Mouse (Mus musculus) A20 (cell line): Measurements from ENCODE around the gene U2af2.

ENCODE experiments used
- DNase-seq: peaks from one replicate; pipeline ENCODE4 v3.0.0-alpha.2; 2011; ENCODE audit warnings: low read depth, low spot score

The U2af2 gene

GRCm38 (mm10) chr7:5109301-5109700 lies 47.4 kb downstream of the U2af2 start:
- DNase-seq, result no peak

GRCm38 (mm10) chr7:5112701-5113100 lies 50.8 kb downstream of the U2af2 start:
- no peak for DNase-seq

- no peak for DNase-seq
Measured at GRCm38 (mm10) chr7:5116850-5117249, 54.9 kb downstream of the U2af2 start, which contains the start of gene Rfpl4. Gene Rfpl4, minus strand, starts transcription at chr7:5116950.

- DNase-seq, result no peak
Measured at GRCm38 (mm10) chr7:5125078-5125477, 63.1 kb downstream of the U2af2 start.

GRCm38 (mm10) chr7:5125549-5126406 lies 63.8 kb downstream of the U2af2 start, which contains the start of gene Rasl2-9:
Gene Rasl2-9, minus strand, starts transcription at chr7:5125950.
- DNase-seq, result peak; percentile 91
